In genomic region chr6:97929466-97929865, GRCm38 (mm10) we compare ENCODE assay signal across 11 mouse cellular contexts.
DNase-seq lines count a peak whose midpoint lies in the region; ATAC-seq and TF ChIP-seq lines count a peak whose summit lies in the region.
"Had no signal": no experiment of that assay in that cellular context is flagged by ENCODE, and none has a peak within 500 bp of the region (broad histone marks: within the 10 kb centered on the region; RNA-seq: fewer than 3 reads in every experiment).

No protein-coding gene starts in this region.

- TF ChIP-seq RAD21 in MEL (IDR thresholded peaks at IDR 0.05; ENCODE audit: low read depth, low read length) = no peak

- H3K27me3 ChIP-seq in MEL (ENCODE audit: control insufficient read depth in 1 of 2, insufficient read depth in 2 of 2, low read length in 2 of 2) = no peaks in the 10 kb centered on the region
- H3K27me3 ChIP-seq in lung, embryonic 15.5 days = no peaks in the 10 kb centered on the region
- H3K27me3 ChIP-seq: hindbrain, embryonic 12.5 days had no signal

- peak; percentile 67 for ATAC-seq in common myeloid progenitor, adult 5-6 weeks (replicated peaks; ENCODE audit: low read depth, poor library complexity, severe bottlenecking)
- no peak for ATAC-seq in lung, embryonic 15.5 days (ENCODE audit: borderline replicate concordance, extremely low read depth, low FRiP score, low TSS enrichment)

- no peak overlapping the region for H3K9ac ChIP-seq in MEL (ENCODE audit: control insufficient read depth, low read depth, low read length, poor library complexity, severe bottlenecking)
- H3K9ac ChIP-seq in lung, embryonic 15.5 days = no peak overlapping the region
- H3K9ac ChIP-seq: forebrain, embryonic 12.5 days; hindbrain, embryonic 12.5 days had no signal

- H3K79me2 ChIP-seq in MEL (ENCODE audit: control insufficient read depth, insufficient read depth, low read length, poor library complexity) = no peaks in the 10 kb centered on the region

- H3K36me3 ChIP-seq in MEL (ENCODE audit: control insufficient read depth in 1 of 2, insufficient read depth in 2 of 2, low read length in 2 of 2) = no peaks in the 10 kb centered on the region; a peak in 1 of 4 replicates
- no peaks in the 10 kb centered on the region for H3K36me3 ChIP-seq in lung, embryonic 15.5 days
- H3K36me3 ChIP-seq: forebrain, embryonic 12.5 days; hindbrain, embryonic 12.5 days had no signal

- no peak overlapping the region for H3K27ac ChIP-seq in MEL (ENCODE audit: control insufficient read depth, low read depth, low read length)
- no peak overlapping the region; the same call in 1 of the 2 replicates for H3K27ac ChIP-seq in lung, embryonic 15.5 days
- H3K27ac ChIP-seq: forebrain, embryonic 12.5 days; hindbrain, embryonic 12.5 days; left cerebral cortex, adult 2 months had no signal

- 34% methylated on average over 7 of the region's 7 CpGs for WGBS in lung, embryonic 15.5 days

- intact Hi-C loops in heart, postnatal 25 days (cut with DNase I) = no loop called here

- peaks cover 0 to 2% of the 10 kb centered on the region in 2 experiments; a peak in 1 of 4 replicates for H3K4me1 ChIP-seq in MEL (ENCODE audit: control insufficient read depth in 1 of 2, insufficient read depth in 2 of 2, low read length in 2 of 2)
- H3K4me1 ChIP-seq in lung, embryonic 15.5 days = peaks cover 11% of the 10 kb centered on the region; the same call in 1 of the 2 replicates
- H3K4me1 ChIP-seq: forebrain, embryonic 12.5 days; hindbrain, embryonic 12.5 days had no signal

- no peaks in the 10 kb centered on the region for H3K9me3 ChIP-seq in MEL (replicated peaks; ENCODE audit: insufficient read depth, low read length)
- H3K9me3 ChIP-seq in lung, embryonic 15.5 days = no peaks in the 10 kb centered on the region
- H3K9me3 ChIP-seq: forebrain, embryonic 12.5 days; hindbrain, embryonic 12.5 days had no signal

- no peak for TF ChIP-seq POLR2A in MEL (IDR thresholded peaks at IDR 0.05; ENCODE audit: control insufficient read depth in 1 of 2, insufficient read depth in 1 of 2, low read depth in 1 of 2, low read length in 2 of 2, poor library complexity in 1 of 2)

- H3K4me3 ChIP-seq in MEL (ENCODE audit: control insufficient read depth in 1 of 2, insufficient read depth in 1 of 2, low read depth in 2 of 2, low read length in 2 of 2) = peak overlapping the region; percentile 10 to 37; a peak in 2 of 4 replicates
- H3K4me3 ChIP-seq in lung, embryonic 15.5 days = no peak overlapping the region
- H3K4me3 ChIP-seq: forebrain, embryonic 12.5 days; hindbrain, embryonic 12.5 days; left cerebral cortex, adult 2 months had no signal

- peak; percentile 39 for DNase-seq in MEL (ENCODE audit: low read depth, low spot score)
- peak; percentile 12 for DNase-seq in heart, postnatal 25 days (ENCODE audit: low spot score)
- DNase-seq in liver = no peak
- no peak for DNase-seq in ovary, adult 18-20 months (ENCODE audit: low spot score)
- DNase-seq in layer of hippocampus, adult 11-12 months (ENCODE audit: low spot score) = no peak
- DNase-seq: adrenal gland, postnatal 36 days had no signal

- peak overlapping the region; percentile 27; the same call in 1 of the 2 replicates for H3K4me2 ChIP-seq in lung, embryonic 15.5 days
- H3K4me2 ChIP-seq: forebrain, embryonic 12.5 days; hindbrain, embryonic 12.5 days had no signal

- TF ChIP-seq CTCF in MEL (IDR thresholded peaks at IDR 0.05 in 2 of 3, conservative IDR thresholded peaks at IDR 0.05 in 1 of 3; ENCODE audit: control insufficient read depth in 1 of 3, insufficient read depth in 1 of 3, low read depth in 2 of 3, low read length in 3 of 3, poor library complexity in 1 of 3, severe bottlenecking in 1 of 3) = no peak

- no peak for TF ChIP-seq EP300 in MEL (IDR thresholded peaks at IDR 0.05; ENCODE audit: low read depth in 1 of 2, low read length in 2 of 2)

TF ChIP-seq in MEL, 35 proteins besides CTCF, POLR2A, EP300 and RAD21:
- TF ChIP-seq TAL1 (IDR thresholded peaks at IDR 0.05; ENCODE audit: low read length) = no peak
- no peak for TF ChIP-seq ELF1 (IDR thresholded peaks at IDR 0.05; ENCODE audit: low read depth, low read length)
- TF ChIP-seq MYC (IDR thresholded peaks at IDR 0.05; ENCODE audit: low read depth, low read length) = no peak
- TF ChIP-seq ZNF384 (IDR thresholded peaks at IDR 0.05; ENCODE audit: low read depth, low read length) = no peak
- no peak for TF ChIP-seq TBP (IDR thresholded peaks at IDR 0.05; ENCODE audit: low read depth, low read length)
- TF ChIP-seq GATA1 (IDR thresholded peaks at IDR 0.05; ENCODE audit: low read depth, low read length) = no peak
- no peak for TF ChIP-seq JUND (IDR thresholded peaks at IDR 0.05; ENCODE audit: low read depth, low read length)
- TF ChIP-seq UBTF (IDR thresholded peaks at IDR 0.05; ENCODE audit: borderline replicate concordance, insufficient read depth, low read depth, low read length) = no peak

Comparison
In these comparisons a context has a peak if more than half of its experiments do, and no peak if none do; other contexts are left out.
1. DNase-seq: peak in MEL (single experiment) and heart, postnatal 25 days (single experiment); none in liver (single experiment), ovary, adult 18-20 months (single experiment) and layer of hippocampus, adult 11-12 months (single experiment).